Mouse (Mus musculus) stomach, postnatal 0 days (tissue): ENCODE data around the gene Agmo.

Experiments used
- CTCF ChIP-seq: IDR thresholded peaks from 2 replicates; pipeline ENCODE4 v1.5.1; 2016; ENCODE audit warnings: antibody characterized with exemption, low read depth, mild to moderate bottlenecking, moderate library complexity
- EP300 ChIP-seq: optimal IDR thresholded peaks from 2 replicates; pipeline ENCODE3; 2016; ENCODE audit warnings: antibody characterized with exemption

- TF ChIP-seq EP300: no peak
- TF ChIP-seq CTCF: no peak
Observed at GRCm38 (mm10) chr12:37426750-37427149, 185.3 kb downstream of the Agmo start.
